Mouse (Mus musculus) layer of hippocampus, postnatal 14 days (tissue): ENCODE results near the gene Scgb2b20. TPM values are rescaled to one million over a fixed set of nuclear protein-coding genes. Genes with fewer than 3 reads are reported as not detected.
"Not testable (repeated sequence)": the region's sequence is repeated elsewhere in the genome, so short reads cannot be mapped to it uniquely, and the experiment has no call there.

ENCODE experiments used
- DNase-seq, 2 experiments: peaks; one replicate each; pipeline ENCODE4 v3.0.0; 2021 to 2022; ENCODE audit warnings: low spot score in 2 of 2, mixed read lengths in 1 of 2
- long read RNA-seq, 2 experiments: library from polyadenylated mRNA; stranded (forward); transcript quantifications; one replicate each; pipeline ENCODE4 v2.0.0; 2021
- total RNA-seq, 2 experiments: library from RNA; stranded (reverse); gene quantifications; 2 replicates each; pipeline ENCODE4 v1.2.3; 2021

Gene Scgb2b20
- not detected for total RNA-seq
- long read RNA-seq, experiment 1: 0 reads
- long read RNA-seq, experiment 2: 0 reads

DNA sequence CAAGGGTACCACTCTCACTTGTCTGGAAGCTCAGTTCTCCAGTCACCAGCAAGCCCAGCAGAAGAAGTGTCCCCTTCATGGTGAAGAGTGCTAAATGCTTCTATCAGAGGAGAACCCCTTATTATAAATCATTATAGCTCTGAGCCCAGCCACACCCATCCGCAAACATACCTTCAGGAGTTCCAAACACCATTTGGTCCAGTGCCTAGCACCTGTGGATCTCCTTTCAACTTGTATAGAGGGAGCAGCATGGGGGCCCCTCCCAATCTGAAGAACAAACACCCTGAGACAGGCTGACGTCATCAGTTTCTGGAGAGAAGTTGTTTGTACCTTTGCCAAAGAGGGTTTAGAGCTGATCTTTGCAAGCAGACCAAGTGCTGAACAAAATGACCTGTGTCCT lies at the start of gene Scgb2b20:
Gene Scgb2b20, minus strand, starts transcription at position 101 of the 400 bp plus-strand sequence.
- not testable (repeated sequence) for DNase-seq

DNA sequence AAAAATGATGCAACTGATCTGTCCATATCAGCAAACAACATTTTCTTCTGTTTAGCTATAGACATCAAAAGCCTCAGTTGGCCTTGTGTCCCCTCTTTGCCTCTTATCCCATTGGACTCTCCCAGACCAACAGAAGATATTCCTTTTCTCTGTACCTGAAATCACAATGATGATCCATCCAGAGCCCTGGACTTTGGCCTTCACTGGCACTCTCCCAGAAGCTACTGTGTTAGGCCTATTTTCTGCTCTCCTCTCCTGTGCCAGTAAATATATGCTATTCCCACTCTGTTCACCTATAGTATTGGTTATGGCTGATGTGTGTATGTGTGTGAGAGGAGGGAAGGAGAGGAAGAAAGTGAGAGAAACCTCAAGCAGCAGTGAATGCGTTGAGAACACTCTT lies 43.6 kb upstream of the Scgb2b20 start:
- not testable (repeated sequence) for DNase-seq

DNA sequence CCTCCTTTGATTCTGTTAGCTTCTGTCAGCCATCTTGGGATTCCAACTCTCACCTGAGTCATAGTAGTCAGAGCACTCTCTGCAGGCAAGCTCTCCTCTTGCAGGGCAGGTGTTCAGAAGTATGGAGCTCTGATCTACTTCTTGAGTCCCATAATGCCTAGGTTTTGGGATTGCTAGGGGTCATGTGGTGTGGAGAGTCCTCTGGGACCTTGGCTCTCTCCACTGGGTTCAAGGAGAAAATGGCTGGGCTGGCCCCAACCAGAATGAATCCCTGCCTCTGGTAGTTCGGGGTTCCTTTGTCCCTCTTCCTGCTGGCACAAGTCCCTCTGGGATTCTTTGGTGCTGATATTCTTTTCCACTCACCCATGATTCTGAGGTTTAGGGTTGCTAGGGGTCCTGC lies 35.5 kb upstream of the Scgb2b20 start:
- no peak for DNase-seq

DNA sequence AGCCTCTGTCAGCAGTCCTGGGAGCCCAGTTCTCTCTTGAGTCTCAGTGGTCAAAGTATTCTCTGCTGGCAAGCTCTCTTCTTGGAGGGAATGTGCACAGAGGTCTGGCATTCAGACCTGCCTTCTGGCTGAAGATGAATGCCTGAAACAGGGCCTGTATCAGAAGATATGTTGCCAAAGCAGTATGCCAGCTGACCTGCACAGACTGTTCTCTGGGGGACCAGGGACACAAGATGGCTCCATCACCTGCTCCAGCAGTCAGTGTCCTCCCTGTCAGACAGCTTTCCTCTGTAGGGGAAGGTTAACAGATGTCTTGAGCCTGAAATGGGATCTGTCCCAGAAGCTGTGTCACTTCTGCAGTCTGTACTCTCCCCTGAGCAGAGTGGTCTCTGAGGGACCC lies 33.6 kb upstream of the Scgb2b20 start:
- not testable (repeated sequence) for DNase-seq

DNA sequence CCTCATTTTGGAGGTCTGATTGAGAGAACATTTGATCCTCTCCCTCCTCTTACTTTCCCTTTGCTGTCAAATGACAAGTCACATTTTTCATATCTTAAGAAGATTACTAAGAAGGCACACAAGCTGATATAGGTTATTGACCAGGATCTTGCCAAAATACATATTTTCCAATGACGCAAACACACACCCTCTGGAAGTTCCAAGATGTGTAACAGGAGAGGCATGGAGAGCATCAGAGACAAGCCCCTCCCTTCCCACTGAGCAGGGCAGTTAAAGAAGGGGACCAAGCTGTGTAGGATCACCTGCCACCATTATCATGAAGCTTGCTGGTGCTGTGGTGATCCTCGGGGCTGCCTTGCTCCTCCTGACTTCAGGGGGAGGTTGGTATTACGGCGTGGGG lies 6.8 kb upstream of the Scgb2b20 start, which contains the start of gene Scgb1b20:
Gene Scgb1b20, plus strand, starts transcription at position 301 of the 400 bp plus-strand sequence.
- not testable (repeated sequence) for DNase-seq

Other genes starting within 250 kb of the Scgb2b20 start
- not detected for gene Scgb2b18, start 192.5 kb downstream of the Scgb2b20 start, total RNA-seq
- gene Scgb1b18, start 180.8 kb downstream of the Scgb2b20 start, total RNA-seq: not detected
- not detected for gene Scgb2b19, start 86.0 kb downstream of the Scgb2b20 start, total RNA-seq
- not detected for gene Scgb1b19, start 79.0 kb downstream of the Scgb2b20 start, total RNA-seq
- gene Scgb1b20, start 6.9 kb upstream of the Scgb2b20 start, total RNA-seq: not detected
- gene Scgb2b21, start 154.1 kb upstream of the Scgb2b20 start, total RNA-seq: not detected